Mouse (Mus musculus): Measurements from ENCODE around the gene Slc25a19. TPM values are rescaled to one million over a fixed set of nuclear protein-coding genes. Genes with fewer than 3 reads are reported as not detected.
"Not testable (repeated sequence)": the region's sequence is repeated elsewhere in the genome, so short reads cannot be mapped to it uniquely, and the experiment has no call there.

The Slc25a19 gene
- 10 to 100 TPM; 56.8 to 60.1 TPM for total RNA-seq (2021)

- intact Hi-C loops (cut with DNase I), result no loop called here
- DNase-seq (ENCODE audit: low spot score in 2 of 2), result peak; percentile 99
These were observed at the start of gene Slc25a19 for GRCm38 (mm10) chr11:115627705-115628464. Slc25a19 (minus strand) TSS chr11:115628295.

- intact Hi-C loops (cut with DNase I), result no loop called here
These were observed 49.4 kb upstream of the Slc25a19 start for GRCm38 (mm10) chr11:115677511-115677910.

DNA sequence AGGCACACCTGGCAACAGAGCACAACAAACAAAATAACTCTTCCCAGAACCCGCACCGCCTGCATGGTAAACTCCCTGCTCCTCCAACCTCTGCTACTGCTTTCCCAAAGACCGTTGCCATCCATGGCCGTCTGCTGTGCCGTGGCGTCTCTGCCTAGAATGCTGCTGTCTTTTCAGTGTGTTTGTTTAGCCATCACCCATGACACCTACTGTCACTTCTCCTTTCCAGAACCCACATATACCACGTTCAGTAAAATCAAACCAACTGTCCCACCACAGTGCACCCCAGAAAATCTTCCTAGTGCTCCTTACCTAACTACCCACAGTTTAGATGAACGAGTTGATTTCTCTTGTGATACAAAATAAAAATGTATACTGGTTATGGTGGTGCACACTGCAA, 48.6 kb upstream of the Slc25a19 start:
- DNase-seq (ENCODE audit: low spot score in 2 of 2), result no peak
- intact Hi-C loops (cut with DNase I), result no loop called here

More at GRCm38 (mm10) chr11:115677511-115677910, 49.4 kb upstream of the Slc25a19 start:
- DNase-seq (ENCODE audit: low spot score in 2 of 2), result no peak

DNA sequence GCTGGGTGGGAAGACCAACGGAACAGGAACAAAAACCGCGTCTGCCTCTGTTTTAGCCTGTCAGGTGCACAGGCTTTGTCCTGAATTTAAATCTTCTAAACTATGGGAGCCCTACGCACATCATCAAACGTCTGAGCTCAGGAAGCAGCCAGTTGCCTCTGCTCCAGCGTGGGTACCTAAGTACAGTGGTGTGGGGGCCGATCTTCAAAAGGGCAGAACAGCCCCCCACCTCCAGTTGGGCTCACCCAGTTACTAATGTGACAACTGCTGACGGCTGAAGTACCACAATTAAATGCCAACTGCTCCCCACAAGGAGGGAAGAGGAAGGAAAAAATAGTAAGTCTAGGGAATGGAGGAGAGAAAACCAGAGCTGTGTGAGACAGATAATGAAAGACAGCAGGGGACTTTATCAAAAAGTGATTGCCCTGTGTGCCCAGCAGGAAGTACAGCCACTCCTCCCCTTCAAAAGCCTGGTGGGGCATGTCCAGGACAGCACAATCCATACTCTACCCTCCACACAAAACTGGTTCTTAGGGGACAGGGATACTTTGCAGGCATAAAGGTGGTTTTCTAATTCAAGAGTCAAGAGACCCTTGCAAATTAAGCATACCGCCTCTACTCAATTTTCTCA, 46.3 kb upstream of the Slc25a19 start:
- peak; percentile 55 to 63 for DNase-seq (ENCODE audit: low spot score in 2 of 2)
- intact Hi-C loops (cut with DNase I), result no loop called here

DNA sequence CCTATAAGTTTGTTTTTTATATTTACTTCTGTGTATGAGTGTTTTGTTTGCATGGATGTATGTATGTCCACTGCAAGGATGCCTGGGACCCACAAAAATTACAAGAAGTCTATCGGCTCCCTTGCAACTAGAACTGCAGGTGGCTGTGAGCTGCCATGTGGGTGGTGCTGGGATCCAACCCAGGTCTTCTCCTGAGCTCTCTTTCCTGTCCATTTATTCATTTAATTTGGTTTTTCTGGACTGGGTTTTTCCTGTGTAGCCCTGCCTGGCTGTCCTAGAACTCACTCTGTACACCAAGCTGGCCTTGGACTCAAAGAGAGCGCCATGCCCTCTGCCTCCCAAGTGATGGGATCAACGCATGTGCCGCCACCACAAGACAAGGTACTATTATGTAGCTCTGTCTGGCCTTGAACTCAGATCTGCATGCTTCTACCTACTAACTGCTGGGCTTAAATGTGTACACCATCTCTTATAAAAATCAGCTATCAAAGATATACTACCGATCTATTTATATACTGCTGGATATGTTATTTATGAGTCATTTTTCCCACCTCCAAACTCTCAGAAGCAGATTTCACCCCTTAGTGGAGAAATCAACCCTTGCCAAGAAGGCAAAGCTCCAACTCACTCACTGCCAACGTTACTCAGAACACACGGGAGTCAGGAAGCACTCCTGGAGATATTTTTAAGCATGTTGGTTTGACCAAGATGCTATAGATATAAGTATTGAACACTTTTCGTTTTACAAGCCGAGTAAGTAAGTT, 45.6 kb upstream of the Slc25a19 start:
- intact Hi-C loops (cut with DNase I), result no loop called here
- DNase-seq (ENCODE audit: low spot score in 2 of 2), result peak in 1 of 2 experiments; percentile 61

GRCm38 (mm10) chr11:115672226-115672987, 44.3 kb upstream of the Slc25a19 start:
- no peak for DNase-seq (ENCODE audit: low spot score in 2 of 2)
- intact Hi-C loops (cut with DNase I), result no loop called here

- intact Hi-C loops (cut with DNase I), result no loop called here
- DNase-seq (ENCODE audit: low spot score in 2 of 2), result peak; percentile 59 to 62
These were observed 42.5 kb upstream of the Slc25a19 start for GRCm38 (mm10) chr11:115670451-115671050.

DNA sequence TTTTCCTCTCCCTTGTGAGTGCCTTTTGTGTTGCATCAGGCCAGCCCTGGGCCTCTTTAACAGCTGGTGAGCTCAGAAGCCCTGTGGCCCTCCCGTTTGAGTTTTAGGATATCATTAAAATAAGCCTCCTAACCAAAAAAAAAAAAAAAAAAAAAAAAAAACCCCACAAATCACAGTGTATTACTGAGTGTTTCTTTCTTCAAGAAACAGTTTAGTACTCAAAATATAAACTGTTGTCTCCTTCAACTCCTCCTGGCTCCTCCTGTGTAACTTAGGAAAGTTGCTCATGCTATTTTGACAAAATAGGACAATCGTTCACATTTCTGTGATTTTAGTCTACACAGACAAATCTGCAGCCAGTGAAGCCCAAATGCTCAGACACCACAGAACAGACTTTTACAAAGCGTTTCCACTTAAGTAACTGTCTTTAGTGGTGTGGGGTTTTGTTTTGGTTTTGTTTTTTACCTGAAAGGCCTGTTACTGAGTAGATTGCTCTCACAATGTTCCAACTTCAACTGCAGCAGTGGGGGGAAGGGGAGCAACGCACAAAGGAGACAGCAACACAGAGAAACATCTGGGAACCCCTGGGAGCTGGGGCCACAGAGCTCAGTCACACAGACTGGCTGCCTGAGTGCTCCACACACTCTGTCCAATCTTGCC, 35.7 kb upstream of the Slc25a19 start:
- DNase-seq (ENCODE audit: low spot score in 2 of 2), result no peak
- intact Hi-C loops (cut with DNase I), result no loop called here

DNA sequence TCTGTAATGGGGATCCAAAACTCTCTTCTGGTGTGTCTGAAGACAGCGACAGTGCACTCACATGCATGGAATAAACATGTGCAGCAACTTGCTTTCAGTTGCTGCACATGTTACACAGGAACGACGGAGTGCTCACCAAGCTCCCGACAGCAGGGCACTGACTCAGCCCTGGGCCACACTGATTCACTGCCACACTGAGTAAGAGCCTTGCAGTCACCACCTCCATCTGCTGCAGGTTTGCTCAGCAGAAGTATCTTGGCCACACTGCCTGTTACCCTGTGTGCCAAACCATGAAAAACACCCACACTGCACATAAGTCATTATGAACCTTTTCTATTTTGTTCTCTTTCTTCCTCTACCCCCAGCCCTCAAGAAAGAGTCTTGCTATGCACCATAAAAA, 32.3 kb upstream of the Slc25a19 start:
- DNase-seq (ENCODE audit: low spot score in 2 of 2), result peak; percentile 40 to 63
- intact Hi-C loops (cut with DNase I), result no loop called here

DNA sequence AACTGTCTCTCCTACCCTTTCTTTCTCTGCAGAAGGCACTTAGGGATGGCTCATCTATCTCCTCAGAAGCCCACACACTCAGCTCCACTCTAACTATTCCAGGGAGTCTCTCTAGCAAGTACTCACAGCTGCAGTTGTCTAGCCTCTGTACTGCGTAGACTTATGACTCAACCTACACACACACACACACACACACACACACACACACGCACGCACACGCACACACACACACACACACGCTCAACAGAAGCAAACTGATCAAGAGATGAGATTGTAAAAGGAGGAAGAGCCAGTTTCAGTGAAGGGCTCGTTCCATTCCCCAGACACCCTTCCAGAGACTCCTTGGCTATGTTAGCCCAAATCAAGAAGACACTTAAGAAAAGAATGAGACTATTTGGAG, 30.4 kb upstream of the Slc25a19 start:
- DNase-seq (ENCODE audit: low spot score in 2 of 2), result peak; percentile 35 to 37
- intact Hi-C loops (cut with DNase I), result no loop called here

DNA sequence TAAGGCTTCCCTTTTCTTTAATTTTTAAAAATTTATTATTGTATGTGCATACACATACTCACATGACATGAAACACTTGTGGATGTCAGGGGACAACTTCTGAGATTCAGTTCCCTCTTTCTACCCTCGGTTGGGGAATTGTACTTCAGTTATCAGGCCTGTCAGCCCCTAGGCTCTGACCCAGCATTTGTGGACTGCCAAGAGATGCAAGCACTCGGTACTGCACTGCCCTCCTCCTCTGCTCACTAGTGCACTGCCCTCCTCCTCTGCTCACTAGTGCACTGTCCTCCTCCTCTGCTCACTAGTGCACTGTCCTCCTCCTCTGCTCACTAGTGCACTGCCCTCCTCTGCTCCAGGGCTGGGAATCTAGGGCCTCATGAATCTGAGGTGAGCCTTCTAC, 26.0 kb upstream of the Slc25a19 start:
- DNase-seq (ENCODE audit: low spot score in 2 of 2), result no peak
- intact Hi-C loops (cut with DNase I), result no loop called here

- intact Hi-C loops (cut with DNase I), result no loop called here
- peak in 1 of 2 experiments; percentile 40 for DNase-seq (ENCODE audit: low spot score in 2 of 2)
These were observed 25.1 kb upstream of the Slc25a19 start for GRCm38 (mm10) chr11:115653194-115653593.

GRCm38 (mm10) chr11:115651680-115652079, 23.6 kb upstream of the Slc25a19 start:
- DNase-seq (ENCODE audit: low spot score in 2 of 2), result no peak
- intact Hi-C loops (cut with DNase I), result no loop called here

GRCm38 (mm10) chr11:115649706-115650105, 21.6 kb upstream of the Slc25a19 start:
- intact Hi-C loops (cut with DNase I), result loop anchor here (2.0 to 5.0 kb wide), 2 partner anchors 59 to 163 kb away; partner anchors contain the start of genes Caskin2, Grb2 and Tsen54
- peak; percentile 53 to 59 for DNase-seq (ENCODE audit: low spot score in 2 of 2)

DNA sequence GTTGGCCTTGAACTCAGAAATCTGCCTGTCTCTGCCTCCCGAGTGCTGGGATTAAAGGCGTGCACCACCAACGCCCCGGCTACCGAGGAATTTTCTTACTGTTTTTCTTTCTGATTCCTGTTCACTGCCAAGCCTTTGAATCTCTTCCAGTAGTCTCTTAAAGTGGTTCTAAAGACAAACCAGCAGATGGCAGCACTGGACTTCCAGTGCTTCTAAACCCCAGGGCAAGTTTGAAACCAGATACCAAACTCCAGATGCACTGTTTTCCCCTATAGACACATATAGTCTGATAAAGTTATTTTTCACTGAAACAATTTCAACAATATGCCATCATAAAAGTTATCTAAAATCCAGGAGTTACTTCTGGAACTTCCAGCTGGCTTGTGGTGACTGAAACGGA, 19.4 kb upstream of the Slc25a19 start:
- intact Hi-C loops (cut with DNase I), result loop anchor here (5.0 kb wide), 1 partner anchor 165 kb away; the partner anchor contains the start of genes Caskin2 and Tsen54

DNA sequence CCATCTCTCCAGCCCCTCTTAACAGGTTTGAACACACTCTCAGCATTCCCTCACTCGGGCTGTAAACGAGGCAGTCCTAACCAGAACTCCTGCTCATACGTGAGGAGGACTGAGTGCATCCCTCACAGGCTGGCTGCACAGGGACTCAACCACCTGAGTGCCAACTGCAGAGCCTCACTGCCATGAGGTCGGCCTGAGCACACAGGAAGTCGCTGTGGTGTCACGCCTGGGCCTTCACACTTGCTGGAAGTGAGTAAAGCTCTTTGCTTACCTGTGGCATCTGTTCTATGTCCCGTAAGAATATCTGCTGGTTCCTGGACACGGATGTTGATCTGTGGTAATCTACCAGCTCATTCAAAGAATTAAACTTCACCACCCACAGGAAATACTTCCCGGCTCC, 18.3 kb upstream of the Slc25a19 start:
- DNase-seq (ENCODE audit: low spot score in 2 of 2), result no peak
- intact Hi-C loops (cut with DNase I), result loop anchor here (1.0 to 5.0 kb wide), 2 partner anchors 68 to 166 kb away; partner anchors contain the start of genes Caskin2 and Tsen54

More for the DNA sequence above, 19.4 kb upstream of the Slc25a19 start:
- peak in 1 of 2 experiments; percentile 32 for DNase-seq (ENCODE audit: low spot score in 2 of 2)

DNA sequence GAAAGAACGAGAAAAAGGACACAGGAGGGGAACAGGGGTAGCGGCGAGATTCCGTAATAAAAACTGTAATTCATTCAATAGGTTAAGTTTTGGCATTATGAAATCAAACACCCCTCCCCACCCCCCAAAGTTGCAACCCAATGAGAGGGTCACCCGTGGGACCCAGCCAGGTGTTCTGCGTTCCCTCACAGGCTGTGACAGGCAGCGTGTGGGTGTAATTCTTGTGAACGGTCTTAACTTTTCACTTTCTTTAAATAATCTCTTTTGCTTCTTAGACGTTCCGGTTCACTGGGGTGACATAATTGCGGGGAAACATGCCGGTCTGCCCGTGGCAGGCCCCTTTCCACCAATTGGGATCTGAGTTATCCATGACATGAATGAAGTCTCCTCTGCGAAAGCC, 17.4 kb upstream of the Slc25a19 start:
- intact Hi-C loops (cut with DNase I), result loop anchor here (5.0 kb wide), 1 partner anchor 167 kb away; the partner anchor contains the start of genes Caskin2 and Tsen54
- not testable (repeated sequence) for DNase-seq (ENCODE audit: low spot score in 2 of 2)

DNA sequence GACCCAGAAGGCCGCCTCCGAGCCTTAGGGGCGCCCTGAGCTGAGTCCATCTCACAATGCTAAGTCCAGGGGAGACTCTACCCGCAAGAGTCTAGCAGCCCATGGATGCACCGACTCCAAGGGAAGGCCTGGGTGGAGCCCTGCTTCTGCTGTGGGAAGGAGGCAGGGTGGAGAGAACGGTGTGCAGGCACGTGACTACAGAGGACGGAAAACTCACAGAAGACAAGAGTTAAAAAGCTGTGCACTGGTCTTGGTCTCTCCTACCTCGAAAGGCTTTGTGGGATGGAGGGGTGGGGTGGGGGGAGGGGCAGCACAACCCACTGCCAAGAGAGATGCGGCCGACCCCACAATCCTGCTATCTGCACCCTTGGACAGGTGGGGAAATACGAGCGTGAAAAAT, 16.2 kb upstream of the Slc25a19 start:
- DNase-seq (ENCODE audit: low spot score in 2 of 2), result no peak
- intact Hi-C loops (cut with DNase I), result no loop called here
